In the genomic region with DNA sequence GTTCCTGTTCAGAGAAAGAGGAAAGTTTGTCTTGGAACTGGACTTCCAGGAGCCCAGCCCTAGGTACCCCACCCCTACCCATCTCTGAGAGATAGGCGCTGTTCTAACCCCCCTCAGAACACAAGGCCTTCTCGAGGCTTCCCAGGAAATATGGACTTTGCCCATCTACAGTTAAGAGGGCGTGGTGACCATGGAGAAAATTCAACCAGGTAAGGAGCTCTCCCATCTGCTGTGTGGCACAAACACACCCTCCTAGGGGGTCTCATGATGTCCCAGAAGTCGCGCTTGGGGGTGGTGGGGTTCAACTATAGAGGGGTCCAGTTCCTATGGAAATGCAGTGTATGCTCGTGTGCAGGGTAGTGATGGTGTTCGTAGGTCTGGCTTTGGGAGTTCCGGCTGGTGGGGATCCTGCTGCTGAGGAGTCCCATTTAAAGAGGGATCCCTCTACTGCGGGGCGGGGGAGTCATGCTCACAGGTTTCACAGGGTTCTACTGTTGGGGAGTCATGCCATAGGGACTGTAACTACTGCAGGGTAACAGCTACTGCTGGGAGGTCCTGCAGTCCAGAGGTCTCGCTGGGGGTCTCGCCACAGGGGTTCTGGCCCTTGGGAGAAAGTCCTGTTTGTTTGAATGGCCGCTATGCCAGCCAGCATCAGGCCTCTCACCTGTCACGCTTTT, we compare ENCODE assay signal across 8 mouse cellular contexts. TPM values are rescaled to one million over a fixed set of nuclear protein-coding genes. Genes with fewer than 3 reads are reported as not detected.
DNase-seq lines count a peak whose midpoint lies in the region; ATAC-seq and TF ChIP-seq lines count a peak whose summit lies in the region.

No protein-coding gene starts in this region.

- ATAC-seq in cerebellum, adult (ENCODE audit: insufficient number of reproducible peaks, low FRiP score, low TSS enrichment) = no peak
- ATAC-seq in hindbrain, embryonic 15.5 days (ENCODE audit: low FRiP score, low read depth) = peak; percentile 12; the same call in 1 of the 2 replicates
- no peak for ATAC-seq in liver, embryonic 15.5 days (ENCODE audit: insufficient read depth)

- H3K4me2 ChIP-seq in hindbrain, embryonic 15.5 days = peak overlapping the region; percentile 94
- H3K4me2 ChIP-seq in liver, embryonic 15.5 days = peak overlapping the region; percentile 96

- peak overlapping the region; percentile 90 for H3K9ac ChIP-seq in ES-Bruce4 (ENCODE audit: low read depth, poor library complexity, severe bottlenecking)
- no peak overlapping the region for H3K9ac ChIP-seq in hindbrain, embryonic 15.5 days
- H3K9ac ChIP-seq in liver, embryonic 15.5 days = peak overlapping the region; percentile 77

- TF ChIP-seq CTCF in ES-Bruce4 (IDR thresholded peaks at IDR 0.05; ENCODE audit: low read depth, low read length) = no peak

- peak overlapping the region; percentile 79 for H3K4me3 ChIP-seq in ES-Bruce4 (ENCODE audit: low read depth, low read length)
- H3K4me3 ChIP-seq in hindbrain, embryonic 15.5 days = peak overlapping the region; percentile 87
- peak overlapping the region; percentile 75 for H3K4me3 ChIP-seq in liver, embryonic 15.5 days (replicated peaks)

- TF ChIP-seq EP300 in ES-Bruce4 (IDR thresholded peaks at IDR 0.05; ENCODE audit: insufficient read depth, low read depth, low read length) = no peak

- WGBS in hindbrain, embryonic 15.5 days = 29% methylated on average over 14 of the region's 14 CpGs
- 37% methylated on average over 14 of the region's 14 CpGs for WGBS in liver, embryonic 15.5 days (ENCODE audit: insufficient replicate concordance)

- no peaks in the 10 kb centered on the region for H3K27me3 ChIP-seq in ES-Bruce4 (ENCODE audit: control insufficient read depth, insufficient read depth, low read length, poor library complexity, severe bottlenecking)
- peaks cover 26% of the 10 kb centered on the region for H3K27me3 ChIP-seq in hindbrain, embryonic 15.5 days
- peaks cover 17% of the 10 kb centered on the region for H3K27me3 ChIP-seq in liver, embryonic 15.5 days

- peaks cover 9% of the 10 kb centered on the region for H3K4me1 ChIP-seq in ES-Bruce4 (ENCODE audit: control insufficient read depth, insufficient read depth, low read length)
- H3K4me1 ChIP-seq in hindbrain, embryonic 15.5 days (replicated peaks) = peaks cover 12% of the 10 kb centered on the region
- peaks cover 39% of the 10 kb centered on the region for H3K4me1 ChIP-seq in liver, embryonic 15.5 days (replicated peaks)

- H3K36me3 ChIP-seq in ES-Bruce4 (ENCODE audit: control insufficient read depth, insufficient read depth, low read length, poor library complexity, severe bottlenecking) = peaks cover 18% of the 10 kb centered on the region
- no peaks in the 10 kb centered on the region for H3K36me3 ChIP-seq in hindbrain, embryonic 15.5 days
- H3K36me3 ChIP-seq in liver, embryonic 15.5 days (replicated peaks) = 0 out of 2 replicates have a peak, but pooled peaks cover 4% of the 10 kb centered on the region

- H3K27ac ChIP-seq in ES-Bruce4 (ENCODE audit: insufficient read depth, low read length) = no peak overlapping the region
- no peak overlapping the region for H3K27ac ChIP-seq in hindbrain, embryonic 15.5 days (replicated peaks)
- no peak overlapping the region for H3K27ac ChIP-seq in liver, embryonic 15.5 days (replicated peaks)

- H3K9me3 ChIP-seq in ES-Bruce4 (replicated peaks; ENCODE audit: control insufficient read depth, insufficient read depth, low read length, poor library complexity, severe bottlenecking) = peaks cover 5% of the 10 kb centered on the region; the same call in 1 of the 2 replicates
- no peaks in the 10 kb centered on the region for H3K9me3 ChIP-seq in hindbrain, embryonic 15.5 days
- H3K9me3 ChIP-seq in liver, embryonic 15.5 days (replicated peaks) = no peaks in the 10 kb centered on the region

- TF ChIP-seq POLR2A in ES-Bruce4 (IDR thresholded peaks at IDR 0.05; ENCODE audit: insufficient read depth, low read length) = no peak

- DNase-seq in cerebellum, postnatal 10 days = peak; percentile 28 to 40
- DNase-seq in right cerebral cortex, postnatal 4 days = no peak
- no peak for DNase-seq in adrenal gland, postnatal 10 days
- no peak for DNase-seq in urinary bladder, postnatal 10 days (ENCODE audit: low spot score)

RNA-seq across cellular contexts. Expression of a gene that starts 0.9 kb away (rescaled TPM):
- polyA plus RNA-seq in ES-Bruce4 (2011; ENCODE audit: insufficient read depth, insufficient read length, low read depth, missing spikeins) = 29.0 and 35.2 TPM in 2 replicates
- 11.9 and 13.9 TPM in 2 replicates for polyA plus RNA-seq in hindbrain, embryonic 15.5 days (2015; fragmentation: Nextera tagmentation; extraction: Ambion mirVana)
- 8.2 and 8.7 TPM in 2 replicates for polyA plus RNA-seq in liver, embryonic 15.5 days (2015; fragmentation: Nextera tagmentation; extraction: Ambion mirVana)
- 10 to 100 TPM; 10.3 to 13.4 TPM for total RNA-seq in adrenal gland, postnatal 10 days (2021)

RNA-seq across cellular contexts. Expression of a gene that starts 40.6 kb away (rescaled TPM):
- 231 and 247 TPM in 2 replicates for polyA plus RNA-seq in ES-Bruce4 (2011; ENCODE audit: insufficient read depth, insufficient read length, low read depth, missing spikeins)
- 297 and 317 TPM in 2 replicates for polyA plus RNA-seq in hindbrain, embryonic 15.5 days (2015; fragmentation: Nextera tagmentation; extraction: Ambion mirVana)
- 200 and 205 TPM in 2 replicates for polyA plus RNA-seq in liver, embryonic 15.5 days (2015; fragmentation: Nextera tagmentation; extraction: Ambion mirVana)
- 100 to 1,000 TPM; 351 to 364 TPM for total RNA-seq in adrenal gland, postnatal 10 days (2021)

RNA-seq across cellular contexts. Expression of a gene that starts 54.4 kb away (rescaled TPM):
- not detected in 2 replicates for polyA plus RNA-seq in ES-Bruce4 (2011; ENCODE audit: insufficient read depth, insufficient read length, low read depth, missing spikeins)
- 0.14 and 0.17 TPM in 2 replicates for polyA plus RNA-seq in hindbrain, embryonic 15.5 days (2015; fragmentation: Nextera tagmentation; extraction: Ambion mirVana)
- polyA plus RNA-seq in liver, embryonic 15.5 days (2015; fragmentation: Nextera tagmentation; extraction: Ambion mirVana) = 0.85 and 1.1 TPM in 2 replicates
- 1 to 10 TPM; 2.2 to 9.3 TPM for total RNA-seq in adrenal gland, postnatal 10 days (2021)

Comparison
In these comparisons a context has a peak if more than half of its experiments do, and no peak if none do; other contexts are left out.
1. DNase-seq: peak in cerebellum, postnatal 10 days (2 of 2); none in right cerebral cortex, postnatal 4 days (single experiment), adrenal gland, postnatal 10 days (single experiment) and urinary bladder, postnatal 10 days (single experiment).
2. Peak in every context shown above with its lines, with median percentiles within 50 percentile points of each other: H3K4me3 ChIP-seq.